Mouse (Mus musculus): ENCODE data around the gene Zfhx3. TPM values are rescaled to one million over a fixed set of nuclear protein-coding genes. Genes with fewer than 3 reads are reported as not detected.

Gene Zfhx3
- total and polyA plus RNA-seq, 2 experiments, result 1.3 to 1.5 TPM

DNA sequence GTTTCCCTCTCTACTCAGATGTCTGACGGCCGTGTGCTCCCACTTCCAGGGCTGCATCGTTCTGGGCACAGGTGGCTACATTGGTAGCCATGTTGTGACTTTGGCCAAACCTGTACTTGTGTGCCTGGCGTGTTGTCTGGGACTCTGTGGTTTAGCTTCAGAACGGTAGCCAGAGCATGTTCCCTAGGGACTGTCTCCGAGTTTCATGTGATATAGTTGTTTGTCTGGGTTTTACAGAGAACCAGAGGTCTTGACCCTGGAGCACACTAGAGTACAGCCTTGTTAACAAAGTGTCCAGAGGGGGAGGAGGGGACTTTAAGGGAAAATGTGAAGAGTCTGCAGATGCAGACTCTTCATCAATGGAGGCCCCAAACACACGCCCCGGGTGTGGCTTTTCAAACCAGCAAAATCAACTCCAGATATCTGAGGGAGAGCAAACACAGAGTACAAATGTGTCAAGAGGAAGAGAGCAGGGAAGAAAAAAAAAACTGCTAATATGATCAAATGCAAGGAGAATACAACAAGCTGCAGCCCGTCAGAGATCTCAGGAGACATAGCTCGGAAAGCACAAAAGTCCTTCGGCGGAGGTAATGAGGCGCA, 650.6 kb downstream of the Zfhx3 start:
- no peak for TF ChIP-seq POLR2A (IDR thresholded peaks at IDR 0.05; ENCODE audit: extremely low read depth, insufficient read depth, low read length)
- no peaks in the 10 kb centered on the region for H3K79me2 ChIP-seq (ENCODE audit: control insufficient read depth, insufficient read depth, low read length)
- no peak for DNase-seq (ENCODE audit: extremely low read depth, low read depth, low spot score)
- peaks cover 3% of the 10 kb centered on the region; the same call in 1 of the 2 replicates for H3K4me1 ChIP-seq (ENCODE audit: control insufficient read depth, insufficient read depth, low read length)
- WGBS, result 80% methylated on average over 13 of the region's 13 CpGs
- no peak overlapping the region for H3K27ac ChIP-seq (replicated peaks; ENCODE audit: insufficient read depth, low read depth, low read length)
- H3K9ac ChIP-seq (ENCODE audit: low read depth, low read length), result no peak overlapping the region
- H3K4me3 ChIP-seq (ENCODE audit: insufficient read depth, low read depth, low read length), result no peak overlapping the region
- no peaks in the 10 kb centered on the region for H3K27me3 ChIP-seq (ENCODE audit: control insufficient read depth, insufficient read depth, low read length)
- H3K36me3 ChIP-seq (ENCODE audit: control insufficient read depth, insufficient read depth, low read length), result no peaks in the 10 kb centered on the region

DNA sequence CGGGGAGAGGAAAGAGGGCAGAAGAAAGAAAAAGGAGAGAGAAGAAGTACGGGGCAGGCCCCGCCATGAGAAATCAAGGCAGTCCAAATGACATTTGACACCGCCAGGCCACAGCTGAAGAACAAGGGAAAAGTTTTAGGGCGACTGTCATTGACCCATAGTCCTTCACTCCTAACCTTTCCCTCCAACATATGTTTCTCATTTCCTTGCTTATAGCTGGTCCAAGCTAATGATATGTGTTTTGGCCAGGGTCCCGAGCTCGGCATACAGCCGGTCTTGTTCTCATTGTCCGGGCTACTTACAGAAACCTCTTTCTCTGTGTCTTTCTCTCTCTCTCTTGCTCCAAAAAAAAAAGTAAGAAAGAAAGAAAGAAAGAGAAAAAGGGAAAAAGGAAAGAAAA, 651.4 kb downstream of the Zfhx3 start:
- H3K9ac ChIP-seq (ENCODE audit: low read depth, low read length), result no peak overlapping the region
- no peaks in the 10 kb centered on the region for H3K79me2 ChIP-seq (ENCODE audit: control insufficient read depth, insufficient read depth, low read length)
- no peaks in the 10 kb centered on the region for H3K36me3 ChIP-seq (ENCODE audit: control insufficient read depth, insufficient read depth, low read length)
- TF ChIP-seq POLR2A (IDR thresholded peaks at IDR 0.05; ENCODE audit: extremely low read depth, insufficient read depth, low read length), result no peak
- TF ChIP-seq CTCF (IDR thresholded peaks at IDR 0.05; ENCODE audit: low read depth, low read length), result no peak
- 90% methylated on average over 9 of the region's 9 CpGs for WGBS
- H3K4me3 ChIP-seq (ENCODE audit: insufficient read depth, low read depth, low read length), result no peak overlapping the region
- H3K27ac ChIP-seq (replicated peaks; ENCODE audit: insufficient read depth, low read depth, low read length), result no peak overlapping the region
- peaks cover 3% of the 10 kb centered on the region; the same call in 1 of the 2 replicates for H3K4me1 ChIP-seq (ENCODE audit: control insufficient read depth, insufficient read depth, low read length)
- no peaks in the 10 kb centered on the region for H3K27me3 ChIP-seq (ENCODE audit: control insufficient read depth, insufficient read depth, low read length)
- no peak for DNase-seq (ENCODE audit: extremely low read depth, low read depth, low spot score)

DNA sequence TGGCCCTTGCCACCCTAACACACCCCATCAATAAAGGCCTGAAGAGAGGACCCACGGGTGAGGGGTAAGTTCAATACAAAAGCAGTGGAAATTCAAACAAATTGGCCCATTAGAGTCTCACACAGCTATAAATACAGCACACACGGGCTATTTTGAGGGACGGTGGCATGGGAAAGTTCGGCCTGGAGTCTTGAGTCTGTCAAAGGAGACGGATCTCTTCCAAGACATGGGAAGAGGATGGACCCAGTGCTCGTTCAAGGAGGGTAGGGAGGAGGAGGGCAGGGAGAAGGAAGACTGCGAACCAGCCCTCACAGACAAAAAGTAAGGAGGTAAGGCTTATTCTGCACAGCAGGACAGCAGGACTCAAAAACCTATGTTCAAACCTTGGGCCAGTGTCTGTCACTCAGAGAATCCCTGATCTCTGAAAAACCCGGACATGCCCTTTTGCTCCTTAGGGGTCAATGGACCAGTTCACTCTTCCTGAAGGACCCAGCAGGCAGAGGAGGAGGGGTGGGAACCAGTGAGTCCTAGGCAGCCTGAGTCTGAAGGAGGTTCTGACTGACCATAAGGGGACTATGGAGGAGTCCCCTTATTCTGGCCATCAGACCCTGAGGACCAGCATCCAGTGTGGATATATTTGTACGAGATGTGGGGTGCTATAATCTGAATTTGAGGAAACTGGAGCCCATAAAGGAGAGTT, 652.1 kb downstream of the Zfhx3 start:
- TF ChIP-seq CTCF (IDR thresholded peaks at IDR 0.05; ENCODE audit: low read depth, low read length) (no peak), POLR2A (IDR thresholded peaks at IDR 0.05; ENCODE audit: extremely low read depth, insufficient read depth, low read length) (no peak)
- WGBS, result 81% methylated on average over 9 of the region's 9 CpGs
- no peaks in the 10 kb centered on the region for H3K27me3 ChIP-seq (ENCODE audit: control insufficient read depth, insufficient read depth, low read length)
- H3K27ac ChIP-seq (replicated peaks; ENCODE audit: insufficient read depth, low read depth, low read length), result no peak overlapping the region
- no peaks in the 10 kb centered on the region for H3K36me3 ChIP-seq (ENCODE audit: control insufficient read depth, insufficient read depth, low read length)
- no peaks in the 10 kb centered on the region for H3K79me2 ChIP-seq (ENCODE audit: control insufficient read depth, insufficient read depth, low read length)
- no peak for DNase-seq (ENCODE audit: extremely low read depth, low read depth, low spot score)
- H3K4me1 ChIP-seq (ENCODE audit: control insufficient read depth, insufficient read depth, low read length), result peaks cover 3% of the 10 kb centered on the region; the same call in 1 of the 2 replicates
- H3K4me3 ChIP-seq (ENCODE audit: insufficient read depth, low read depth, low read length), result no peak overlapping the region
- no peak overlapping the region for H3K9ac ChIP-seq (ENCODE audit: low read depth, low read length)

DNA sequence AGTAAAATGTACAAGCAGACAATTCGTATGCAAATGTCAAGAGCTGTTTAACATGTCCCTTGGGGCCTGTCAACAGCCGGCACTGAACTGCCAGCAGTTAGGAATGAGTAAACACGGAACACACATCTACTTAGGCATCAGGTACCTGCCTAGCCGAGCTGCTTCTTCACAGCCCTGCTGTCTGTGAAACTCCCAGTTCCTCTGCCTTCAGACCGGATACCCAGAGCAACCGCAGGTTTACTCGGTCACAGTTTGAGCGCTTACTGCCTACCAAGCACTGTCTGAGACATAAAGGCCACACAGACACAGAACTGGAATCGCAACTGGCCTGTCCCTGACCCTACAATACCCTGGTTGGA, 652.6 kb downstream of the Zfhx3 start:
- H3K9ac ChIP-seq (ENCODE audit: low read depth, low read length), result no peak overlapping the region
- DNase-seq (ENCODE audit: extremely low read depth, low read depth, low spot score), result no peak
- 75% methylated on average over 9 of the region's 9 CpGs for WGBS
- no peak overlapping the region for H3K4me3 ChIP-seq (ENCODE audit: insufficient read depth, low read depth, low read length)
- peaks cover 3% of the 10 kb centered on the region; the same call in 1 of the 2 replicates for H3K4me1 ChIP-seq (ENCODE audit: control insufficient read depth, insufficient read depth, low read length)
- no peaks in the 10 kb centered on the region for H3K27me3 ChIP-seq (ENCODE audit: control insufficient read depth, insufficient read depth, low read length)
- H3K79me2 ChIP-seq (ENCODE audit: control insufficient read depth, insufficient read depth, low read length), result no peaks in the 10 kb centered on the region
- H3K27ac ChIP-seq (replicated peaks; ENCODE audit: insufficient read depth, low read depth, low read length), result peak overlapping the region; percentile 4; the same call in 1 of the 2 replicates
- no peak for TF ChIP-seq CTCF (IDR thresholded peaks at IDR 0.05; ENCODE audit: low read depth, low read length)
- TF ChIP-seq POLR2A (IDR thresholded peaks at IDR 0.05; ENCODE audit: extremely low read depth, insufficient read depth, low read length), result no peak
- no peaks in the 10 kb centered on the region for H3K36me3 ChIP-seq (ENCODE audit: control insufficient read depth, insufficient read depth, low read length)

DNA sequence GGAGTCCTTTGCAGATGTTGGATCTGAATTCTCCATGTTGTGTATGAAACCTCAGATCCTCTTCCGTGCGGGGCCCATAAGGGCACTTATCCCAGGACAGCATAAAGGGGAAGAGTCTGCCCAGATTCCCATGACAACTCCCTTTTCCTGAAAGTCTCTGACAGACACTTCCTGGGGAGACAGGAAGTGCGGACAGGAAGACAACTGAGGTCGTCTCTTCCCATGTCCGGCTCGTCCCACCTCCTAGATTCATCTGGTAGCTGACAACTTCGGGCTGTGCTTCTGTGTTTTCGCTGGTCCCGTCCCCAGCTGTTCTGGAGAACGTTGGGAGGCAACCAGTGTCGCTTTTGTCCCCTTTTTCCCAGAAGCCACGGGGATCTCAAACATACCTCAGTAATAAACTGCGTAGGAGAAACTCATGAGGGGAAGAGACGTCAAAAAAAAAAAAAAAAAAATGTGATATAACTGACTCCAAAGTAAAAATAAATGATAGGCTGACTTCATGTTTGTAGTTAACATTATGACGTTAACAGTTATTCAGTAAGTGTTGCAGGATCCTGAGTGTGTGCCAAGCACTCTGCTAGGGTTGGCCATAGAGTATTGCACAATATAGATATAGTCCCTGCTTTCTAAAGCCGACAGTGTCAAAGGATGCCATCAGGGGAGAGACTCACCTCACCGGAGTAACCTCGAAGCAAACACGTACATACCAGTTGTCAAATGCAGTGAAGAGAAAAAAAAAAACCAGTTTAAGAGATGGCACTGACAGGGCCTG, 653.5 kb downstream of the Zfhx3 start:
- no peak for TF ChIP-seq CTCF (IDR thresholded peaks at IDR 0.05; ENCODE audit: low read depth, low read length)
- no peak for TF ChIP-seq POLR2A (IDR thresholded peaks at IDR 0.05; ENCODE audit: extremely low read depth, insufficient read depth, low read length)
- no peaks in the 10 kb centered on the region for H3K27me3 ChIP-seq (ENCODE audit: control insufficient read depth, insufficient read depth, low read length)
- H3K27ac ChIP-seq (replicated peaks; ENCODE audit: insufficient read depth, low read depth, low read length), result peak overlapping the region; percentile 42; the same call in 1 of the 2 replicates
- H3K4me3 ChIP-seq (ENCODE audit: insufficient read depth, low read depth, low read length), result no peak overlapping the region
- H3K79me2 ChIP-seq (ENCODE audit: control insufficient read depth, insufficient read depth, low read length), result no peaks in the 10 kb centered on the region
- no peak for DNase-seq (ENCODE audit: extremely low read depth, low read depth, low spot score)
- peaks cover 3% of the 10 kb centered on the region; the same call in 1 of the 2 replicates for H3K4me1 ChIP-seq (ENCODE audit: control insufficient read depth, insufficient read depth, low read length)
- 57% methylated on average over 19 of the region's 19 CpGs for WGBS
- H3K9ac ChIP-seq (ENCODE audit: low read depth, low read length), result no peak overlapping the region
- H3K36me3 ChIP-seq (ENCODE audit: control insufficient read depth, insufficient read depth, low read length), result no peaks in the 10 kb centered on the region
